Mouse (Mus musculus) kidney, embryonic 14.5 days (tissue): ENCODE results near the gene Cyp1b1. TPM values are rescaled to one million over a fixed set of nuclear protein-coding genes. Genes with fewer than 3 reads are reported as not detected.

ENCODE experiments used
- ATAC-seq: fragments of 200-750 bp; cut with Nextera tagmentation; 2 replicates; pipeline ENCODE4 v1.8.0; 2017; ENCODE audit warnings: moderate number of reproducible peaks, mild to moderate bottlenecking, moderate TSS enrichment, moderate library complexity; ENCODE audit not compliant: low FRiP score, low TSS enrichment
- H3K27ac ChIP-seq: fragments of 300-500 bp; sonication (generic); 2 replicates; pipeline ENCODE4 v1.5.1; 2014; ENCODE audit warnings: low read depth, mild to moderate bottlenecking, low read length, moderate library complexity, mixed read lengths
- H3K27me3 ChIP-seq: fragments of 300-500 bp; sonication (generic); 2 replicates; pipeline ENCODE4 v1.6.1; 2014; ENCODE audit warnings: mild to moderate bottlenecking, low read length; ENCODE audit not compliant: control insufficient read depth, insufficient read depth
- H3K36me3 ChIP-seq: fragments of 300-500 bp; sonication (generic); 2 replicates; pipeline ENCODE4 v1.6.1; 2014; ENCODE audit warnings: low read length, mixed read lengths; ENCODE audit not compliant: control insufficient read depth, insufficient read depth
- H3K4me1 ChIP-seq: fragments of 300-500 bp; sonication (generic); 2 replicates; pipeline ENCODE4 v1.6.1; 2014; ENCODE audit warnings: low read length, mixed read lengths; ENCODE audit not compliant: control insufficient read depth, insufficient read depth
- H3K4me2 ChIP-seq: fragments of 300-500 bp; sonication (generic); replicated peaks from 2 replicates; pipeline ENCODE4 v1.6.1; 2014; ENCODE audit warnings: low read depth, mild to moderate bottlenecking, low read length
- H3K4me3 ChIP-seq: fragments of 300-500 bp; sonication (generic); 2 replicates; pipeline ENCODE4 v1.5.1; 2014; ENCODE audit warnings: mild to moderate bottlenecking, low read length
- H3K9ac ChIP-seq: fragments of 300-500 bp; sonication (generic); 2 replicates; pipeline ENCODE4 v1.6.1; 2014; ENCODE audit warnings: low read depth, mild to moderate bottlenecking, low read length, moderate library complexity
- H3K9me3 ChIP-seq: fragments of 300-500 bp; sonication (generic); 2 replicates; pipeline ENCODE4 v1.6.1; 2016; ENCODE audit warnings: low read length; ENCODE audit not compliant: control insufficient read depth
- WGBS: fragments of 180-500 bp; shearing (Covaris S2); extraction: QIAGEN DNeasy Blood & Tissue Kit; methylation state at CpG from one replicate; pipeline ENCODE4 v1.1.7; 2014; 5-methylcytosine and 5-hydroxymethylcytosine counted together
- polyA plus RNA-seq: library from polyadenylated mRNA; unstranded; fragments of >200 nt; fragmentation: Nextera tagmentation; extraction: Ambion mirVana; gene quantifications from 2 replicates; pipeline ENCODE4 v1.2.1, GENCODE M21; 2014

The Cyp1b1 gene
- polyA plus RNA-seq, 1 experiment from 2014 or later, result 16.5 TPM

DNA sequence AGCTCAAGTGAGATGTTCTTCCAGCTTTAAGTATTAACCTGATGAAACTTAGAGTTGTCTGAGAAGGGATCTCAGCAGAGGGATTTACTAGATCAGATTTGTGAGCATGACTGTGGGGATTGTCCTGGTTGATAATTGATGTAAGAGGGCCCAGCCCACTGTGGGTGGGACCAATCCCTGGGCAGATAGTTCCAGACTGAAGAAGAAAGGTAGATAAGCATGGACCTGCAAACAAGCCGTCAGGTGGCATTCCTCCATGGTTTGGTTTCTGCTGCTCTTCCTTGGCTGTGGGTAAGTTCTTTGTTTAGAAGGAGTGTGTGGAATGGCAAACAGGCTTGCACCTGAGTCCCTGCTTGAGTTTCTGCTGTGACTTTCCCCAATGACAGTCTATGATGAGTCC is 61.7 kb downstream of the Cyp1b1 start:
- Histone ChIP-seq H3K27ac (no peak overlapping the region), H3K9me3 (no peaks in the 10 kb centered on the region), H3K4me3 (no peak overlapping the region), H3K4me1 (no peaks in the 10 kb centered on the region), H3K36me3 (no peaks in the 10 kb centered on the region), H3K27me3 (no peaks in the 10 kb centered on the region), H3K4me2 (no peak overlapping the region), H3K9ac (no peak overlapping the region)
- ATAC-seq, result no peak
- WGBS, result 92% methylated on average over 1 of the region's 1 CpGs

Other genes with a start within 250 kb of the Cyp1b1 start
- gene Rmdn2, start 103.2 kb downstream of the Cyp1b1 start, polyA plus RNA-seq, result 13.8 and 15.1 TPM in 2 replicates
- gene Atl2, start 181.1 kb upstream of the Cyp1b1 start, polyA plus RNA-seq, result 27.8 and 41.8 TPM in 2 replicates